Mouse (Mus musculus): ENCODE results near the gene Fancc.
A peak's percentile ranks its signal among the peaks of the same experiment; 100 is the strongest.
"Not testable (repeated sequence)": the region's sequence is repeated elsewhere in the genome, so short reads cannot be mapped to it uniquely, and the experiment has no call there.

Fancc gene

GRCm38 (mm10) chr13:63345476-63346225 is 151.4 kb downstream of the Fancc start:
- no peak for DNase-seq

- DNase-seq = no peak
Measured at GRCm38 (mm10) chr13:63344481-63344880, 152.6 kb downstream of the Fancc start.

GRCm38 (mm10) chr13:63342781-63343180 is 154.3 kb downstream of the Fancc start:
- no peak for DNase-seq

DNA sequence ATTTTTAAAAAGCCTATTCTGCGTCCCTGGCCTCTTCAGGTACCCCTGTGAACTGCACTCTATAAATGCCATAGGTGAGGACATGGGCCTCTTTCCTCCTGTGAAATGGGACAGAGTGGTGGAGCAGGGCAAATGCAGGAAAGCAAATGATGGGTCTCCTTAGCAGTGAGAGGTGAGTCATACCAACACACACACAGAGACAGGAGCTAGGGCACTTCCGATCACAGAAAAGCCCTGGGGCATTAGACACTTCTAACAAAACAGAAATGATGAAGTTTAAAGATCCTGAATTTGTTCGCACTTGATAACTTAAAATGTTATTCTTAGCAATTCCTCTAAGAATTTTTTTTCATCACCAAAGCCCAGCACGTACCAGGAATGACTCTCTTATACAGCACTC is 157.1 kb downstream of the Fancc start:
- no peak for DNase-seq

DNA sequence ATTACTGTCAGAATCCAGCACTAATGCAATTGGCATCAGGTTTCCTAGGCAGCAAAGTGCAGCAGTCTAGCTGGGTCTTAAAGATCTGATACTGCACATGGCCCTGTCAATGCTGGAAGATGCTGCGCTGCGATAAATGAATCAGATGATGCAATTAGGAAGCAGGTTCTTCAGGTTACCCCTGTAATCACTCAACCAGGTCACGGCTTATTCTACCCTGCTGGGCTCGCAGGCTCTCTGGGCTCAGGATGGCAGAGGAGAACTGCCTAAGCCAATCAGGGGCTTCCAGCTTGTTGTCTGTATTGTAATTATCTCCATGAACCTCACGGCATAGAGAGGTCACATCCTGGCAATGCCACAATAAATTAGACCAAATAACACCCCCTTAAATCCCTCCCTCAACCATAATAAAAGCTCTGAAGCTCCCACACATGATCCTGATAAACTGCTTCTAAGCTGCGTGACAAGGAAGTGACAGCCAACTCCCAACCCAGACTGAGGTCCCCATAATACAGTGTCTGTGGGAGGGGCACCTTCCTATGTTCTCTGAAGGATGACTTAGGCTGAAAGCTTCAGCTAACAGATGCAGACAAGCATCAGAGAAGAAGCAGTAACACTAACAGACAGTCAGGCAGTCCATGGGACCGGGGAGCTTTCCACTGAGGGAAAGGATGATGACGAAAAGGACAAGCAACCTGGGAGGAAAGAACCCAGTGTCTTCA is 159.7 kb downstream of the Fancc start:
- DNase-seq = no peak

DNA sequence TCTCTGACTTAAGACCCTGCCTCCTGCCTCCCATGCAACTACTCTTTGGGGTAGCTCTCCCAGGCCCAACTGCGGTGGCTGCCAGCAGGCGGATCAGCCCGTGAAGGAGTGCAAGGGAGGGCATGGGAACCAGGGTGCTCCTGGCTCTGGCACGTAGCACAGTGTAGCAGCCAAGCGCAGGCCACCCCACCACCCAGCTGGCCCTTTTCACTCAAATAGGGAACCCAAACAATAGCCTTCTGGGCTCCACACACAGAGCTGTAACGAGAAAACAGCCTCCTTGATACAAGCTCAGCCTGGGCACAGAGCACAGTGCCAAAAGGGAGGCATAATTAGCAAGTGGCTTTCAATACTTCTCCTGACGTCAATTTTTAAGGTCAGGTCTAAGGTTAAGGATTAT is 160.7 kb downstream of the Fancc start:
- peak; percentile 81 for DNase-seq

- no peak for DNase-seq
Measured at GRCm38 (mm10) chr13:63335421-63336134, 161.5 kb downstream of the Fancc start.

GRCm38 (mm10) chr13:63332576-63333300 is 164.3 kb downstream of the Fancc start:
- DNase-seq = peak; percentile 60

- DNase-seq = peak; percentile 61
Measured at GRCm38 (mm10) chr13:63331379-63331778, 165.7 kb downstream of the Fancc start.

DNA sequence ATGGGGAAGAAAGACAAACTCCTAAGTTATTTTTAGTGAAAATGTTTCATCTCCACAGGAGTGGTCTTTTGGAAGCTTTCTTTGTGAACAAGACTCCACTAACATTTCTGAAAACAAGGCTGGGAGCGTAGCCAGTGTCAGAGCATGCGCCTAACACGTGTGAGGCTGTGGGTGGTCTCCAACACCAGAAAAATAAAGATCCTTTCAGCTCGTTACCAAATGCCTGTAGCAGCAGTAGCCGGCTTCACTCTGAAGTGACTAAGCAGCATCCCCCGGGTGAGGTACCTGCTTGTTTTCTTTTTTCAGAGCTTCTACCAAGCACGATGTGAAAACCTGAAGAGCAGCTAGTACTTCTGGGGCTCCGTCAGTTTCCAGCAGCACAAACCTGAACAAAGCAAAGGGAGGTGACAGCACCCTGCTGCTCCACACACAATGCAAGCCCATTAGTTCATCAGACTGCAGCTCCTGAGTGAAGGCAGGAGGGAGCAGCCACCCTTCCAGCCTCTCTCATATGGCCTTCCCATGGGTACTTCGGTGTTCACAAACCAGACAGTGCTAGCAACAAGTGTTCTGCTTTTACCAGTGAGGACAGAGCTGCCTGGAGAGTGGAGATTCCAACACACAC is 166.7 kb downstream of the Fancc start:
- peak; percentile 69 for DNase-seq

- no peak for DNase-seq
Measured at GRCm38 (mm10) chr13:63326015-63326414, 171.1 kb downstream of the Fancc start.

- no peak for DNase-seq
Measured at GRCm38 (mm10) chr13:63324978-63325848, 171.9 kb downstream of the Fancc start.

DNA sequence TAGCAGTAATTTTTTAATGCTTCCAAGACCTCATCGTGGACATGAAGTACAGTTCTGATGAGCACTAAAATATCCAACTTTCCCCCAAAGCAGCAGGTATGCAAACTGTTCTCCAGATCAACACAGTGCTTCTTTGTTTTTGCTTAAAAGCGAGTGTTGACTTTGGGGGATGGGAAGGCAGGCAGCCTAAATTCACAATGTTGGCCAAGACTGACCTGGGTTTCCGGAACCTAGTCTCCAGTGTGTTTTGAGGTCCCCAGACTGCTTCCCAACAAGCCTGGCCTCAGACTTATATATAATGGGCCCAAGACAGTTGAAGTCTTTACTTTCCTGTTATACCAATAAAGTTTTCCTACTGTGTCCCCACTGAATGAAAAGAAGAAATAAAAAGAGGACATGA is 172.8 kb downstream of the Fancc start:
- DNase-seq = no peak

GRCm38 (mm10) chr13:63323286-63324075 is 173.6 kb downstream of the Fancc start:
- no peak for DNase-seq

GRCm38 (mm10) chr13:63322756-63323155 is 174.3 kb downstream of the Fancc start:
- DNase-seq = no peak

- no peak for DNase-seq
Measured at GRCm38 (mm10) chr13:63321689-63322088, 175.4 kb downstream of the Fancc start.

GRCm38 (mm10) chr13:63319814-63320213 is 177.3 kb downstream of the Fancc start:
- no peak for DNase-seq

DNA sequence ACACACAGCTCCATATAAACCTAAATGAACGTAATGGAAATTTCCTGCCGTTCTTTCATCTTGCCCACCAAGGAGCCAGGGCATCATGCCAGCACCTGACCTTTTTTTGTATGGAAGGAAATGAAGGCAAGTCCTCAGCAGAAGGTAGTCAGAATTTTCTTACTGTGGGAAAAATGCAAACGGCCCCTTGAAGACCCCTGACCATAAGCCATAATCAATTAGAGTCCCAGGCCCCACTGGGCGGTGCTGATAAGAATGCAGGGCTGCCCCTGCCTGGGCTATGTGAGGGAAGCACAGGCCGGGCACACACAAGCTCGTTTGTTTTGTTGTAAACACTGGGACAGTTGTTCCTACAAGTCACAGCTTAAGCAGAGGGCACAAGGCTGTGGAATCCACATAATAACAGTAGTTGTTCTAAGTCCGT is 179.4 kb downstream of the Fancc start:
- peak; percentile 83 for DNase-seq

DNA sequence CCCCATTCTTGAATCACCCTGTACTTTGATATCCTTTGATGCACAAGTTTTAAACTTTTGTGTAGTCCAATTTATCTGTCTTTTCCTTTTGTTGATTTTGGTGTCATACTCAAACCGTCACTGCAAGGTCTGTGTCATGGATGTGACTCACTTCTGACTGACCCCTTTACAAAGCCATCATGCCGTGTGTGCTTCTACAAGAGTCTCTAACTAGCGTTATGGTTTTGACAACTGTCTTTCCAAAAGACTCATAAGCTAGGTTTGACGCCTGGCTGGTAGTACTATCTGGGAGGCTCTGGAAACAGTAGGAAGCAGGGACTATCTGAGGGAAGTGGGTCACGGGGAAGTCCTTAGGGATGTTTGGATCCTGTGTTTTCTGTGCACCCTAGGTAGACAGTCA is 180.7 kb downstream of the Fancc start:
- DNase-seq = no peak

- DNase-seq = no peak
Measured at GRCm38 (mm10) chr13:63315777-63316176, 181.3 kb downstream of the Fancc start.

- not testable (repeated sequence) for DNase-seq
Measured at GRCm38 (mm10) chr13:63315111-63315510, 182.0 kb downstream of the Fancc start.

Data from layer of hippocampus, adult 9-11 months (tissue).